16 mouse cellular contexts compared by ENCODE assay signal in genomic region chr16:29830101-29830500, GRCm38 (mm10).
DNase-seq lines count a peak whose midpoint lies in the region; ATAC-seq and TF ChIP-seq lines count a peak whose summit lies in the region.
"Had no signal": no experiment of that assay in that cellular context is flagged by ENCODE, and none has a peak within 500 bp of the region (broad histone marks: within the 10 kb centered on the region; RNA-seq: fewer than 3 reads in every experiment).

No protein-coding gene starts in this region.

- H3K36me3 ChIP-seq in heart, embryonic 14.5 days (ENCODE audit: control insufficient read depth, insufficient read depth, low read length), result no peaks in the 10 kb centered on the region
- no peaks in the 10 kb centered on the region for H3K36me3 ChIP-seq in liver, postnatal 0 days (replicated peaks; ENCODE audit: insufficient read depth, low read length)
- H3K36me3 ChIP-seq: embryonic facial prominence, embryonic 12.5 days had no signal

- no peak overlapping the region for H3K4me2 ChIP-seq in heart, embryonic 14.5 days (ENCODE audit: low read length)
- H3K4me2 ChIP-seq in liver, postnatal 0 days (ENCODE audit: low read depth, low read length), result no peak overlapping the region
- H3K4me2 ChIP-seq: embryonic facial prominence, embryonic 12.5 days; hindbrain, embryonic 14.5 days had no signal

- intact Hi-C loops in heart, postnatal 25 days (cut with DNase I), result no loop called here

- H3K9me3 ChIP-seq in heart, embryonic 14.5 days (ENCODE audit: control insufficient read depth, low read length), result peaks cover 9% of the 10 kb centered on the region; the same call in 1 of the 2 replicates
- H3K9me3 ChIP-seq in liver, postnatal 0 days (ENCODE audit: low read length), result no peaks in the 10 kb centered on the region

- no peak for DNase-seq in cerebellum, postnatal 4 days (ENCODE audit: low spot score in 2 of 2)
- no peak for DNase-seq in heart, postnatal 25 days (ENCODE audit: low spot score)
- DNase-seq in cerebellum, adult 11-12 months, result peak; percentile 54
- DNase-seq in cerebellum, postnatal 25 days, result peak; percentile 64 to 71
- no peak for DNase-seq in liver, postnatal 0 days
- no peak for DNase-seq in kidney, adult 9 months
- DNase-seq: spleen, adult 18-20 months; thymus, adult 18-20 months had no signal

- no peak overlapping the region for H3K4me3 ChIP-seq in heart, embryonic 14.5 days (ENCODE audit: control insufficient read depth in 1 of 2, insufficient read depth in 1 of 2, low read depth in 1 of 2, low read length in 2 of 2)
- no peak overlapping the region for H3K4me3 ChIP-seq in liver, postnatal 0 days (ENCODE audit: low read depth, low read length)
- H3K4me3 ChIP-seq: embryonic facial prominence, embryonic 12.5 days had no signal

- H3K27me3 ChIP-seq in heart, embryonic 14.5 days (ENCODE audit: control insufficient read depth, insufficient read depth, low read length), result no peaks in the 10 kb centered on the region
- H3K27me3 ChIP-seq in liver, postnatal 0 days (ENCODE audit: insufficient read depth, low read length), result no peaks in the 10 kb centered on the region
- H3K27me3 ChIP-seq: embryonic facial prominence, embryonic 12.5 days had no signal

- no peak overlapping the region for H3K9ac ChIP-seq in heart, embryonic 14.5 days (ENCODE audit: low read length)
- H3K9ac ChIP-seq in liver, postnatal 0 days (replicated peaks), result no peak overlapping the region
- H3K9ac ChIP-seq: embryonic facial prominence, embryonic 12.5 days; hindbrain, embryonic 14.5 days; liver, embryonic 14.5 days had no signal

- peak overlapping the region; percentile 22 to 47; a peak in 2 of 4 replicates for H3K27ac ChIP-seq in heart, embryonic 14.5 days (replicated peaks in 1 of 2; ENCODE audit: control insufficient read depth in 1 of 2, insufficient read depth in 1 of 2, low read depth in 2 of 2, low read length in 2 of 2)
- no peak overlapping the region for H3K27ac ChIP-seq in liver, postnatal 0 days (ENCODE audit: low read depth)
- H3K27ac ChIP-seq: embryonic facial prominence, embryonic 12.5 days; hindbrain, embryonic 14.5 days; liver, embryonic 14.5 days had no signal

- 0 out of 2 replicates have a peak, but pooled peaks have one; percentile 42 for ATAC-seq in cerebellum, adult (ENCODE audit: insufficient number of reproducible peaks, low FRiP score, low TSS enrichment)
- no peak for ATAC-seq in heart, embryonic 14.5 days (ENCODE audit: insufficient number of reproducible peaks, insufficient read depth, low FRiP score, low read depth)
- no peak for ATAC-seq in liver, postnatal 0 days
- ATAC-seq: CD4-positive, CD25-positive, alpha-beta regulatory T cell, adult 4 months; intestine, embryonic 16.5 days; midbrain, embryonic 16.5 days had no signal

- H3K4me1 ChIP-seq in heart, embryonic 14.5 days (ENCODE audit: control insufficient read depth in 2 of 2, insufficient read depth in 2 of 2, low read length in 2 of 2), result peaks cover 5 to 9% of the 10 kb centered on the region in 2 experiments; a peak in 1 of 4 replicates
- no peaks in the 10 kb centered on the region for H3K4me1 ChIP-seq in liver, postnatal 0 days (ENCODE audit: insufficient read depth)
- H3K4me1 ChIP-seq: embryonic facial prominence, embryonic 12.5 days had no signal

- TF ChIP-seq CTCF in liver, postnatal 0 days (IDR thresholded peaks at IDR 0.05; ENCODE audit: low read depth), result no peak

- TF ChIP-seq EP300 in liver, postnatal 0 days (IDR thresholded peaks at IDR 0.05; ENCODE audit: low read depth), result no peak

Comparison
In these comparisons a context has a peak if more than half of its experiments do, and no peak if none do; other contexts are left out.
1. DNase-seq: peak in cerebellum, adult 11-12 months (single experiment) and cerebellum, postnatal 25 days (2 of 2); none in cerebellum, postnatal 4 days (0 of 2), heart, postnatal 25 days (single experiment), liver, postnatal 0 days (single experiment) and kidney, adult 9 months (single experiment).